Mouse (Mus musculus): ENCODE measurements around the gene Khk. TPM values are rescaled to one million over a fixed set of nuclear protein-coding genes. Genes with fewer than 3 reads are reported as not detected.

Khk gene
- polyA plus RNA-seq, 2 experiments, result 29.5 to 29.7 TPM

- no peaks in the 10 kb centered on the region for H3K9me3 ChIP-seq (ENCODE audit: control insufficient read depth, low read length)
- no peak for TF ChIP-seq POLR2A (IDR thresholded peaks at IDR 0.05; ENCODE audit: borderline replicate concordance, extremely low read depth, insufficient read depth, insufficient read length)
- peaks cover 27% of the 10 kb centered on the region for H3K36me3 ChIP-seq (ENCODE audit: control insufficient read depth, insufficient read depth, low read length)
- 26% methylated on average over 5 of the region's 7 CpGs for WGBS
- ATAC-seq (ENCODE audit: low FRiP score, low read depth), result no peak
- peak overlapping the region; percentile 91 for H3K4me2 ChIP-seq (replicated peaks; ENCODE audit: low read depth, low read length, severe bottlenecking)
- H3K4me1 ChIP-seq (ENCODE audit: control insufficient read depth, insufficient read depth, low read length), result peaks cover 53% of the 10 kb centered on the region
- no peaks in the 10 kb centered on the region for H3K27me3 ChIP-seq (ENCODE audit: control insufficient read depth, insufficient read depth, low read length)
- H3K27ac ChIP-seq (replicated peaks; ENCODE audit: low read depth, low read length), result peak overlapping the region; percentile 97
- peak overlapping the region; percentile 62 for H3K4me3 ChIP-seq (replicated peaks; ENCODE audit: low read length)
- no peak for DNase-seq (ENCODE audit: low spot score)
- peak overlapping the region; percentile 71 for H3K9ac ChIP-seq (ENCODE audit: low read depth, low read length, severe bottlenecking)
These were observed 7.1 kb upstream of the Khk start for GRCm38 (mm10) chr5:30914101-30914635.

GRCm38 (mm10) chr5:30914849-30915248 is 6.4 kb upstream of the Khk start:
- H3K9me3 ChIP-seq (ENCODE audit: control insufficient read depth, low read length), result no peaks in the 10 kb centered on the region
- H3K27me3 ChIP-seq (ENCODE audit: control insufficient read depth, insufficient read depth, low read length), result no peaks in the 10 kb centered on the region
- H3K27ac ChIP-seq (replicated peaks; ENCODE audit: low read depth, low read length), result peak overlapping the region; percentile 97
- H3K9ac ChIP-seq (ENCODE audit: low read depth, low read length, severe bottlenecking), result peak overlapping the region; percentile 71
- ATAC-seq (ENCODE audit: low FRiP score, low read depth) (no peak), DNase-seq (ENCODE audit: low spot score) (no peak)
- H3K4me2 ChIP-seq (replicated peaks; ENCODE audit: low read depth, low read length, severe bottlenecking), result peak overlapping the region; percentile 91
- TF ChIP-seq POLR2A (IDR thresholded peaks at IDR 0.05; ENCODE audit: borderline replicate concordance, extremely low read depth, insufficient read depth, insufficient read length), result no peak
- 33% methylated on average over 6 of the region's 6 CpGs for WGBS
- H3K4me1 ChIP-seq (ENCODE audit: control insufficient read depth, insufficient read depth, low read length), result peaks cover 47% of the 10 kb centered on the region
- peak overlapping the region; percentile 62 for H3K4me3 ChIP-seq (replicated peaks; ENCODE audit: low read length)
- peaks cover 34% of the 10 kb centered on the region for H3K36me3 ChIP-seq (ENCODE audit: control insufficient read depth, insufficient read depth, low read length)

- no peak for DNase-seq (ENCODE audit: low spot score)
- Histone ChIP-seq H3K4me1 (ENCODE audit: control insufficient read depth, insufficient read depth, low read length) (peaks cover 42% of the 10 kb centered on the region), H3K4me3 (replicated peaks; ENCODE audit: low read length) (peak overlapping the region; percentile 62), H3K9me3 (ENCODE audit: control insufficient read depth, low read length) (no peaks in the 10 kb centered on the region), H3K9ac (ENCODE audit: low read depth, low read length, severe bottlenecking) (peak overlapping the region; percentile 71), H3K36me3 (ENCODE audit: control insufficient read depth, insufficient read depth, low read length) (peaks cover 40% of the 10 kb centered on the region), H3K4me2 (replicated peaks; ENCODE audit: low read depth, low read length, severe bottlenecking) (peak overlapping the region; percentile 91), H3K27ac (replicated peaks; ENCODE audit: low read depth, low read length) (peak overlapping the region; percentile 97), H3K27me3 (ENCODE audit: control insufficient read depth, insufficient read depth, low read length) (no peaks in the 10 kb centered on the region)
- ATAC-seq (ENCODE audit: low FRiP score, low read depth), result 0 out of 2 replicates have a peak, but pooled peaks have one; percentile 2
- 26% methylated on average over 9 of the region's 9 CpGs for WGBS
- TF ChIP-seq POLR2A (IDR thresholded peaks at IDR 0.05; ENCODE audit: borderline replicate concordance, extremely low read depth, insufficient read depth, insufficient read length), result no peak
These were observed 5.8 kb upstream of the Khk start for GRCm38 (mm10) chr5:30915456-30915855.

- H3K27ac ChIP-seq (replicated peaks; ENCODE audit: low read depth, low read length), result peak overlapping the region; percentile 97; the same call in 1 of the 2 replicates
- peak overlapping the region; percentile 71; the same call in 1 of the 2 replicates for H3K9ac ChIP-seq (ENCODE audit: low read depth, low read length, severe bottlenecking)
- H3K36me3 ChIP-seq (ENCODE audit: control insufficient read depth, insufficient read depth, low read length), result peaks cover 45% of the 10 kb centered on the region
- no peak for TF ChIP-seq POLR2A (IDR thresholded peaks at IDR 0.05; ENCODE audit: borderline replicate concordance, extremely low read depth, insufficient read depth, insufficient read length)
- H3K27me3 ChIP-seq (ENCODE audit: control insufficient read depth, insufficient read depth, low read length), result no peaks in the 10 kb centered on the region
- ATAC-seq (ENCODE audit: low FRiP score, low read depth), result peak; percentile 31; the same call in 1 of the 2 replicates
- peak; percentile 97 for DNase-seq (ENCODE audit: low spot score)
- peaks cover 36% of the 10 kb centered on the region for H3K4me1 ChIP-seq (ENCODE audit: control insufficient read depth, insufficient read depth, low read length)
- H3K4me3 ChIP-seq (replicated peaks; ENCODE audit: low read length), result peak overlapping the region; percentile 62
- WGBS, result 8% methylated on average over 7 of the region's 7 CpGs
- no peaks in the 10 kb centered on the region for H3K9me3 ChIP-seq (ENCODE audit: control insufficient read depth, low read length)
- peak overlapping the region; percentile 91 for H3K4me2 ChIP-seq (replicated peaks; ENCODE audit: low read depth, low read length, severe bottlenecking)
These were observed 5.2 kb upstream of the Khk start for GRCm38 (mm10) chr5:30915974-30916433.

GRCm38 (mm10) chr5:30916841-30917240 is 4.4 kb upstream of the Khk start:
- Histone ChIP-seq H3K4me1 (ENCODE audit: control insufficient read depth, insufficient read depth, low read length) (peaks cover 31% of the 10 kb centered on the region), H3K4me3 (replicated peaks; ENCODE audit: low read length) (no peak overlapping the region), H3K36me3 (ENCODE audit: control insufficient read depth, insufficient read depth, low read length) (peaks cover 47% of the 10 kb centered on the region), H3K27me3 (ENCODE audit: control insufficient read depth, insufficient read depth, low read length) (no peaks in the 10 kb centered on the region), H3K9ac (ENCODE audit: low read depth, low read length, severe bottlenecking) (no peak overlapping the region), H3K9me3 (ENCODE audit: control insufficient read depth, low read length) (no peaks in the 10 kb centered on the region), H3K4me2 (replicated peaks; ENCODE audit: low read depth, low read length, severe bottlenecking) (no peak overlapping the region), H3K27ac (replicated peaks; ENCODE audit: low read depth, low read length) (no peak overlapping the region)
- TF ChIP-seq POLR2A (IDR thresholded peaks at IDR 0.05; ENCODE audit: borderline replicate concordance, extremely low read depth, insufficient read depth, insufficient read length), result no peak
- 93% methylated on average over 6 of the region's 9 CpGs for WGBS
- ATAC-seq (ENCODE audit: low FRiP score, low read depth), result no peak
- DNase-seq (ENCODE audit: low spot score), result no peak
